Mouse (Mus musculus) spleen, adult 18-20 months (tissue): Measurements from ENCODE around the gene Eml2.
A peak's percentile ranks its signal among the peaks of the same experiment; 100 is the strongest.

Experiments
- DNase-seq, 2 experiments: peaks; one replicate each; pipeline ENCODE4 v3.0.0; 2022; ENCODE audit warnings: mixed read lengths in 2 of 2

The Eml2 gene

DNA sequence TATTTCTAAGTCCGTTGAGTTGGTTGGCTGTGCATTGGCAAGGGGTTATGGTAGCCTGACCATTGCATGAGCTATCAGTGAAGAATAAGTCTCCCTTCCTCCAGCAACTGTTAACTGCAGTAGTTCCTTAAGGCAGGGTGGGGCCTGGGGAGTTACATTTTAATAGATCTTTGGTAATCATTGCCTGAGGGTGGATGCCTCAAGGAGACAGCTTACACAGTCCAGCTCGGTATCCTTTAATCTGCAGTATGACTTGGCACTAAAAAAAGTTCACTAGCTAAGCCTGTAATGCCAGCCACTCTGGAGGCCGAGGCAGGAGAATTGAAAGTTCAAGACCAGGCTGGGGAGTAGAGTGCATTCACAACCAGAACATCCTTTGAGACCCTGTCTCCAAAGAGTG is 55.6 kb downstream of the Eml2 start:
- no peak for DNase-seq

DNA sequence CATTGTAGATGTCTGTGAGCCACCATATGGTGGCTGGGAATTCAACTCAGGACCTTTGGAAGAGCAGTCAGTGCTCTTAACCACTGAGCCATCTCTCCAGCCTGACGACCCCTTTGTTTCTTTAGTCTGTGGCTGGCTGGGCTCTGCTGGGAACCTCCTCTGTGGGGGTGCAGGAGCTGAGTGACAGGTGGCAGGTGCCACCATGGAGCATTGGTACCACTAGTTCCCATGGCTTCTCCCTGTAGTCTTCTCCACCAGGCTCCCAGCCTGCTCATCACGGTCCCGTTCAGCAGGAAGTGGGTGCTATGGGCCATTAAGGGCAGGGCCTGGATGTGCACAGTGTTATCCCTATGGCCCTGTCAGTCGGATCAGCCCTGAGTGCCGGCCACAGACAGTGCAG is 58.4 kb downstream of the Eml2 start:
- no peak for DNase-seq

DNA sequence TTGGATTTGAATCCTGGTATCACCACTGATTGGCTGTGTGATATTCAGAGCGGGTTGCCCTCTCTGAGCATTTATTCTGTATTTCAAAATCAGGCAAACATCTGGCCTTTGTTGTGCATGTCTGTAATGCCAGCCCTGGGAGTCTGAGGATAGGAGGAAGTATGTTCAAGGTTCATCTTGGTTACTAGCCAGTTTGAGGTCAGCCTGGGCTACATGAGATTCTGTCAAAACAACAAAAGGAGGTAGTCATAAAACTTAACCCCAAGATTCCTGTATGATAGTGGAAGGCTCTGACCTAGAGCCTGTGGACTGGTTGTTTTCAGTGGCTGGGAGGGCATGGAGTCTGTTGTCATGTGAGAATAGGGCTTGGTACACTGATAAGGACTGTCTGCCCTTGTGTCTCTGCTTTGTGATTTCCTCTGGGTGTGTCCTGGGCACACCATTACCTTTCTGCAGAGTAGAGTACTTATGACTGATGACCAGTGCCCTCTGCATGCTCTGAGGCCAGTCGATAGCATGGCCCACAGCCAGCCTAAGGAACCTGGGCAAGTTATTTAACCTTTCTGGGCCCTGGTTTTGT is 59.0 kb downstream of the Eml2 start:
- no peak for DNase-seq

DNA sequence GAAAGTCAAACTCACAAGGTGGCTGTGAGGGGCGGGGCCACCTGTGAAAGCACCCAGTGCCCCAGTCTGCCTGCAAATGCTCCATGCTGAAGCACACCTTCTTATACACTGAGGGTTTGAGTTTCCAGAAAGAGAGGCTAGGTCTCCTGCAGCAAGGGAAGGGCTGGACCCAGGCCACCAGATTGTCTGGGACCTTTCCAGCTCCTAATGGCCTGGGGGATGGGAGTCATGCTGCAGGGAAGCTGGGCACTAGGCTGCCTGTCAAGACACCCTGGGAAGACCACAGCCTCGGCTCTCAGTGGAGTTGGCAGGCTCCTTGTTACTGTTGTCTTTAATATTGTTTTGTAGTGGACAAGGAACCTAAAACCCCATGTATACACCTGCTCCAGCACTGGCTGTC is 60.2 kb downstream of the Eml2 start:
- DNase-seq, result no peak

DNA sequence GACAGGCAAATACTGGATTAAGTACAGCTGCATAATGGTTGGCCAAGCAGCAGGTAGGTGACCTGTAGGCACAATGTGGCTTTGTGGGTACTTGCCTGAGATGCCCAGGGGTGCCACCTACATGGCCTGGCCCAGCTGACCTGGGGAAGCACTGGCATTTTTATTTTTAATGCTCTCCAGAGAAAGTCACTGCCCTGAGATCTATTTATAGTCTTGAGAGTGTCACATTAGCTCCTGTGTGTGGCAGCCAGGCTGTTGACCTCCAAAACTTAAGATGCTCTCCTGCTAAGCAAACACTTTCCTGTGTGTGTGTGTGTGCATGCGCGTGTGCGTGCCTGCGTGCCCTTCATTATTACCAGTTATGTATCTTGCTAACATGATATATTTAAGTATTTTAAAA is 62.1 kb downstream of the Eml2 start:
- no peak for DNase-seq

- DNase-seq, result peak; percentile 76 to 90
Observed at GRCm38 (mm10) chr7:19239423-19239822, 63.2 kb downstream of the Eml2 start.

DNA sequence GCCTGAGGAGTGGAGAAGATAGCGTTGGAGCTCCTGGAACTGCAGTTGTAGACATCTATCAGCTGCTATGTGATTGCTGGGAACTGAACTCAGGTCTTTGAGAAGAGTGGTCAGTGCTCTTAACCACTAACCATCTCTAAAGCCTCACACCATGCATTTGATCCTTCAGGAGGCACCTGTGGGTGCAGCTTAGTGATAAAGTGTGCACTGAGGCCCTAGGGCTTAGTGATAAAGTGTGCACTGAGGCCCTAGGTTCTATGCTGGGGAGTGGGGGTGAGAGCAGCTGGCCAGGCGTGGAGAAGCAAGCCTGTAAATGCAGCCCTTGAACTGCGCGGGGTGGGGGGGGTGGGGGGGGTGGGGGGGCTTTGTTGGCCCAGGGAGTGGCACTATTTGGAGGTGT is 63.8 kb downstream of the Eml2 start:
- DNase-seq, result no peak

- DNase-seq, result no peak
Observed at GRCm38 (mm10) chr7:19240905-19241463, 64.8 kb downstream of the Eml2 start.

DNA sequence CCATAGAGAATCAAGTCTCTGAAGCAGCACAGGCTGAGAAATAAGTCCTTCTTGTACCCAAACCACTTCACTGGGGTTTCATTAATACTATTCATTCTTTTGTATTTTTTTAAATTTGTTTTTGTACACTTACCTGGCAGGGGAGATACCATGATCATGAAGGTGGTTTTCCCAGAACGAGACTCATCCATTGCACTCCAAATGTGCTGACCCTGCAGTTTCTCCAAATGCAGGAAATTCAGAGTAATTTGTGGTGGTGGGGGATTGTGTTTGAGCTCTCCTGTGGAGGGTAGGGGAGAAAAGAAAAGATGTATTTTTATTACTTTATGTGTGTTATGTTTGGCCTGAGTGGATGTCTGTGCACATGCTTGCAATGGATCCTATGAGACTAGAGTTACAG is 65.8 kb downstream of the Eml2 start:
- no peak for DNase-seq

DNA sequence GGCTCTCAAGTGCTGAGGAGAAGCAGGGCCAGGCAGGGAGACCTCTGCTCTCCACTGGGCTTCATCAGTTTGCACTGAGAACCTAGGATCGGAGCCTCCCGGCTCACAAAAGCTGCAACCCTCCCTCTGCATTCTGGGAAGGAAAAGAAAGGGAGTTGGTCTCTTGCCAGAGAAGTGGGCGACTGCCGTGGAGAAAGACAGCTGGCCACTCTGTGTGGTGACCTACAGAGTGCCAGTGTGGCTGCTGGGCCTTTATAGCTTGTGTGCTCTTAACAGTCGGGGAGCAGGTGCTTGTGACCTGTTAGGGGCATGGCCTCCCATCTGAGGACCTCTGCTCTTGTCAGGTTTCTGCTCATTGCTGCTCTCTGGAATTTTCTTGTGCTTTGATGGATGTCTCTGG is 67.6 kb downstream of the Eml2 start:
- DNase-seq, result no peak

DNA sequence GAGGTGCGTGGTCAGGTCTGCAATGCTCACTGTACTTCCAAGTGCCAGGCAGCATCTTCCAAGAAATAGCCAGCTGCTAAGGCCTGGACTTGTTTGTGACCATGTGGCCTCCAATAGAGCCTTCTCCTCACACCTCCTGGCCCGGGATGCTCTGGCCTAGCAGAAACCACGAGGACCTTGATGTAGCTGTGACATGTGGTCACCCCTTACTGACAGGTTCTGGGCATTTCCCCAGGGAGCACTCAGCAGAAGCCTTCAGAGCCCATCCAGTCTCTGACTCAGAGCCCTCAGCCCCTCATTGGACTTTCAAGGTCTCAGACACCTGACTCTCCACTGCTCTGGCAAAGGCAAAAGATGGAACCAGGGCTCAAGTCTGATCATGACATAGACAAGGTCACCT is 68.9 kb downstream of the Eml2 start:
- DNase-seq, result no peak

- no peak for DNase-seq
Observed at GRCm38 (mm10) chr7:19246855-19247254, 70.6 kb downstream of the Eml2 start.

- no peak for DNase-seq
Observed at GRCm38 (mm10) chr7:19247511-19247910, 71.3 kb downstream of the Eml2 start.

- DNase-seq, result no peak
Observed at GRCm38 (mm10) chr7:19252078-19252477, 75.9 kb downstream of the Eml2 start.

- DNase-seq, result no peak
Observed at GRCm38 (mm10) chr7:19253437-19253836, 77.2 kb downstream of the Eml2 start.

DNA sequence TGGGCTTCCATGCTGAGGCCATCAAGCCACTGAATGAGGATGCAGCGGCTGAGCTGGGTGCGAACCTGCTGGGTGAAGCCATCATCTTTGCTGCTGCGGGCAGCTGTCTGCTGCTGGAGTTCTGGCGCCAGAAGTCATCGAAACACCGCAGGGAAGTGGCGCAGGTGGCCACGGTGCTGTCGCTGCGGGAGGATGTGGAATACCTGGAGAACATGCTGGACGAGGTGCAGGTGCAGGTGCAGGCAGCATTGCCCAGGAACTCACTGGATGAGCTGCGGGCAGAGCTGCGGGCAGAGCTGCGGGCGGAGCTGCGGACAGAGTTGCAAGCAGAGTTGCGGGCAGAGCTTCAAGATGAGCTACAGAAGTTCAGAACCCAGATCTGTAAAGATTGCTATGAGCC is 79.2 kb downstream of the Eml2 start:
- DNase-seq, result no peak
